Mouse (Mus musculus) liver, postnatal 0 days (tissue): ENCODE results near the gene Olfr372. TPM values are rescaled to one million over a fixed set of nuclear protein-coding genes. Genes with fewer than 3 reads are reported as not detected.
A peak's percentile ranks its signal among the peaks of the same experiment; 100 is the strongest.
"Not testable (repeated sequence)": the region's sequence is repeated elsewhere in the genome, so short reads cannot be mapped to it uniquely, and the experiment has no call there.

Experiments
- ATAC-seq: fragments of 200-750 bp; cut with Nextera tagmentation; 2 replicates; pipeline ENCODE4 v1.8.0; 2017; ENCODE audit warnings: mild to moderate bottlenecking, moderate library complexity
- DNase-seq: peaks from one replicate; pipeline ENCODE4 v3.0.0-alpha.2; 2016
- H3K27ac ChIP-seq: fragments of 300-500 bp; sonication (generic); 2 replicates; pipeline ENCODE4 v1.5.1; 2014; ENCODE audit warnings: antibody characterized with exemption, moderate library complexity, mild to moderate bottlenecking, low read depth
- H3K27me3 ChIP-seq: fragments of 300-500 bp; sonication (generic); 2 replicates; pipeline ENCODE4 v1.6.1; 2014; ENCODE audit warnings: low read length, control low read depth, mixed read lengths; ENCODE audit not compliant: insufficient read depth
- H3K36me3 ChIP-seq: fragments of 300-500 bp; sonication (generic); replicated peaks from 2 replicates; pipeline ENCODE4 v1.6.1; 2014; ENCODE audit warnings: mild to moderate bottlenecking, control low read depth, low read length, moderate library complexity, mixed read lengths; ENCODE audit not compliant: insufficient read depth
- H3K4me1 ChIP-seq: fragments of 300-500 bp; sonication (generic); 2 replicates; pipeline ENCODE4 v1.6.1; 2014; ENCODE audit warnings: antibody characterized with exemption, mild to moderate bottlenecking, control low read depth; ENCODE audit not compliant: insufficient read depth
- H3K4me2 ChIP-seq: fragments of 300-500 bp; sonication (generic); 2 replicates; pipeline ENCODE4 v1.6.1; 2014; ENCODE audit warnings: low read depth, mild to moderate bottlenecking, low read length, moderate library complexity, mixed read lengths
- H3K4me3 ChIP-seq: fragments of 300-500 bp; sonication (generic); 2 replicates; pipeline ENCODE4 v1.5.1; 2014; ENCODE audit warnings: low read depth, low read length
- H3K9ac ChIP-seq: fragments of 300-500 bp; sonication (generic); replicated peaks from 2 replicates; pipeline ENCODE4 v1.6.1; 2014; ENCODE audit warnings: mild to moderate bottlenecking, moderate library complexity
- H3K9me3 ChIP-seq: fragments of 300-500 bp; sonication (generic); 2 replicates; pipeline ENCODE4 v1.6.1; 2016; ENCODE audit warnings: mild to moderate bottlenecking, control low read depth, low read length, mixed read lengths
- CTCF ChIP-seq: sonication (generic); IDR thresholded peaks from 2 replicates; pipeline ENCODE4 v1.5.1; 2016; ENCODE audit warnings: antibody characterized with exemption, low read depth
- EP300 ChIP-seq: IDR thresholded peaks from 2 replicates; pipeline ENCODE4 v1.6.1; 2016; ENCODE audit warnings: antibody characterized with exemption, low read depth, mild to moderate bottlenecking
- WGBS: fragments of 180-500 bp; shearing (Covaris S2); extraction: QIAGEN DNeasy Blood & Tissue Kit; methylation state at CpG from one replicate; pipeline ENCODE4 v1.1.7; 2014; ENCODE audit not compliant: insufficient replicate concordance; 5-methylcytosine and 5-hydroxymethylcytosine counted together
- polyA plus RNA-seq: library from polyadenylated mRNA; unstranded; fragments of >200 nt; fragmentation: Nextera tagmentation; extraction: Ambion mirVana; gene quantifications from 2 replicates; pipeline ENCODE4 v1.2.1, GENCODE M21; 2015

Gene Olfr372
- polyA plus RNA-seq, 1 experiment from 2014 or later: not detected

DNA sequence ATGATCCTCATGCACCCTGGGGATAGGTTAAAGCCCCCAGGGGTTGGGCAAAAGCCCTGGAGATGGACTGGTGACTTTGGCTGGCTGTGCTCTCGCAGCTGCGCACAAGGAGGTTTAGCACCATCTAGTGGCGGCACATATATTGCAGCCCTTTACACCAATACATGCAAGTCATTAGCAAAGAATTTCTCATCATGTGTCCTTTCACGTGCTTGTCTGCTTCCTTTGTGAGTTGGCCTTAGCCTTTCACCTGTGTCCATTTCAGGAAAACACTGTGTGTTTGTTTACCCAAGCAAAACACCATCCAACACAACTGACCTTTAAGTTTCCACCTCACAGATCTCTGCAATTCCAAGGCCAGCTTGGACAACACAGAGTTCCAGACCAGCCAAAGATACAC is 8.1 kb upstream of the Olfr372 start:
- not testable (repeated sequence) for H3K36me3 ChIP-seq, H3K27me3 ChIP-seq, H3K4me3 ChIP-seq, H3K4me1 ChIP-seq, H3K27ac ChIP-seq, H3K4me2 ChIP-seq, DNase-seq, H3K9ac ChIP-seq, H3K9me3 ChIP-seq
- TF ChIP-seq CTCF: peak; percentile 54
- peak; percentile 80 for ATAC-seq
- WGBS: 32% methylated on average over 4 of the region's 4 CpGs

DNA sequence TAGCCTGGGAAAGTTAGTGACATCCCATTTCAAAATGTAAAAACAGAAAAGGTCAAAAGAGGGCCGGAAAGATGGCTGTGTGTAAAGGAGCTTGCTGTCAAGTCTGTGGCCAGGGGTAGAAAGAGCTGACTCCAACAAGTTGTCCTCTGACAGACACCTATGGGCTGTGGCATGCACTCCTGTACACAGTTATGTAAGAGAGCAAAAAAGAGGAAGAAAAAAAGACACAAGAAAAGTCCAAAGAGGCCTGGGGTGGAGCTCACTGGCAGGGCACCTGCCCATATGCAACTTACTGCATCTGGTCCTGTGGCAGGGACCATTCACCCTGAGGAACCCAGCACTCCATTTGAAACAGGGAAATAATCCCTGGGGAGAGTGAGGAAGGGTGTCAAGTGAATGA is 1.5 kb downstream of the Olfr372 start:
- no peak overlapping the region for H3K4me2 ChIP-seq
- WGBS: 50% methylated on average over 1 of the region's 1 CpGs
- H3K27me3 ChIP-seq: no peaks in the 10 kb centered on the region
- no peak overlapping the region for H3K9ac ChIP-seq
- H3K4me1 ChIP-seq: no peaks in the 10 kb centered on the region
- no peaks in the 10 kb centered on the region for H3K9me3 ChIP-seq
- no peak overlapping the region for H3K4me3 ChIP-seq
- no peak overlapping the region for H3K27ac ChIP-seq
- TF ChIP-seq CTCF (no peak), EP300 (no peak)
- H3K36me3 ChIP-seq: no peaks in the 10 kb centered on the region
- ATAC-seq (no peak), DNase-seq (no peak)

DNA sequence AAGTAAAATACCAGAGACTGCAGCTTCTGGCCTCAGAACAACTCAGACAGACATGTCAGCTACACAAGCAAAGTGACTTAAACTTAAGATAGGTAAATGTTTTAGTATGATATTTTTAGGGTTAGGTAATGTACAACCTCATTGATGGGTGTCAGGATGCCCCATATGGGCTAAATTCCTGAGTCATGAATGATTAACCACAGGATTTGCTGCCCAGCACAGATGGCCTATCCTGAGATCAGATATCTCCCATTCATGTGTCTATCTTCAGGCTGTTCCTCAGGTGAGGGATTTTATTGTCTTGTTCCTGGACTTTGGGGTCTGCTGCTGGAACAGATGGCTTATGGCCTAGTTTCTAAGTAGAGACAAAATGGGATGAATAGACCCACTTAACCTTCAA is 13.6 kb downstream of the Olfr372 start:
- H3K4me2 ChIP-seq, H3K36me3 ChIP-seq, H3K27me3 ChIP-seq, H3K9ac ChIP-seq, H3K4me1 ChIP-seq, ATAC-seq, H3K9me3 ChIP-seq, DNase-seq, H3K27ac ChIP-seq, H3K4me3 ChIP-seq: not testable (repeated sequence)

DNA sequence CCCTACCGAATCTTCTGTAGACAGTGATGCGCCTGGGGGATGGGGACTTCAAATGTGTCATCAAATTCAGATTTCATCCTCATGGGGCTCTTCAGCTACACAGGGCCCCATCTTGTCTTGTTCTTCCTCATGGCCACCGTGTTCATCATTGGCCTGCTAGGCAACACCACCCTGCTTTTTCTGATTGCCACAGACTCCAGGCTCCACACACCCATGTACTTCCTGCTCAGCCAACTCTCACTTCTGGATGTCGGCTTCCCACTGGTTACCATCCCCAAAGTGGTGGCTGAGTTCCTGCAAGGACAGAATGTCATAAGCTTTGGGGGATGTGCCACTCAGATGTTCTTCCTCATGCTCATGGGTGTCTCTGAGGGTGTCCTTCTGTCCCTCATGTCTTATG is 16.6 kb downstream of the Olfr372 start:
- not testable (repeated sequence) for H3K9me3 ChIP-seq, H3K4me3 ChIP-seq, H3K27ac ChIP-seq, ATAC-seq, H3K27me3 ChIP-seq, H3K9ac ChIP-seq, DNase-seq, H3K4me2 ChIP-seq, H3K4me1 ChIP-seq, H3K36me3 ChIP-seq
- 58% methylated on average over 3 of the region's 4 CpGs for WGBS

DNA sequence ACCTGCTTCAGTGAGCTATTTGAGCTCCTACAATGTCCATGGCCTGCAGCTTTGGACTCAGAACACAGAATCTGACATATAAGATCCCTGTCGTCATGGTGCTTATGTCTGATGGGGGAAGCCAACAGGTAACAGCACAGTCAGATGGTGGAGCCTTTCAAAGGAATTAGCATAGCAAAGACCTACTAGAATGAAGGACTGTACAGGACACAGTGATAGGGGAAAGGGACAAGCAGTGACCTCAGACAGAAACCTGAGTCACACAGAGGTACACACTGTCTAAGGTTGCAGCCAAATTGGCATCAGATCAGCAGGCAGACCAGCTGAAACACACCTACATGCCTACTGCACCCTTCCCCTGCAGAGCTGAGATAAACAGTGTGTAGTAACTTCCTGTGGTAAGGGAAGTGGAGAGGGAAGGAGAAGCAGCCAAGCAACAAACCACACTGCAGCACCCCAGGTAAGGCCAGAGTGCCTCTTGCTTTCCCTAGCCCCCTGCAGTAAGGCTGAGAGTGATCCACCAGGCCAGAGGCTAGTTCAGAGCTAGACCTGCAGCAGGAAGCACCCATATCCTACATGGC is 25.9 kb downstream of the Olfr372 start:
- not testable (repeated sequence) for H3K4me3 ChIP-seq, H3K36me3 ChIP-seq, H3K27me3 ChIP-seq, DNase-seq, H3K9ac ChIP-seq, H3K9me3 ChIP-seq, H3K4me1 ChIP-seq, H3K4me2 ChIP-seq
- peak overlapping the region; percentile 11; the same call in 1 of the 2 replicates for H3K27ac ChIP-seq
- ATAC-seq: peak; percentile 15; the same call in 1 of the 2 replicates
- 65% methylated on average over 1 of the region's 1 CpGs for WGBS

DNA sequence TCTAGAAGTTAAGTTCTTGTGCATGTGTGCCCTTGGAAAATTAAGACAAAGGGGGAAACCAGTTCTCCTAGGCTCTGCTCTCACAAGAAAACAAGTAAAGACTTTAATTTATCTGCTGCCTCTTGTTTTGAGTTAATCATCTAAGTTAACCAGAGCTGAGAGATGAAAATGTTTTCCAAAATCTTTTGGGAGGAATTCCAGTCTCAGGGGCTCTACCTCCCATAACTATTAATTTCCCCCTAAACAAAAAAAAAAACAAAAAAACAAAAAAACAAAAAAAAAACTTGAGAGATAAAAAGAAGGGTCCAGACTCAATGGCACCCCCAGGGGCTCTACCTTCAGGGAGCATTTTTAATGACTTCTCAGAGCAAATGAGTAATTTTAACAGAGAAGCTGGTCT is 41.9 kb downstream of the Olfr372 start, which contains the start of gene Olfr373:
Gene Olfr373, plus strand, starts transcription at position 301 of the 400 bp plus-strand sequence.
- H3K9ac ChIP-seq, H3K27me3 ChIP-seq, H3K4me1 ChIP-seq, H3K27ac ChIP-seq, H3K4me3 ChIP-seq, DNase-seq, H3K9me3 ChIP-seq, H3K4me2 ChIP-seq, ATAC-seq, H3K36me3 ChIP-seq: not testable (repeated sequence)

DNA sequence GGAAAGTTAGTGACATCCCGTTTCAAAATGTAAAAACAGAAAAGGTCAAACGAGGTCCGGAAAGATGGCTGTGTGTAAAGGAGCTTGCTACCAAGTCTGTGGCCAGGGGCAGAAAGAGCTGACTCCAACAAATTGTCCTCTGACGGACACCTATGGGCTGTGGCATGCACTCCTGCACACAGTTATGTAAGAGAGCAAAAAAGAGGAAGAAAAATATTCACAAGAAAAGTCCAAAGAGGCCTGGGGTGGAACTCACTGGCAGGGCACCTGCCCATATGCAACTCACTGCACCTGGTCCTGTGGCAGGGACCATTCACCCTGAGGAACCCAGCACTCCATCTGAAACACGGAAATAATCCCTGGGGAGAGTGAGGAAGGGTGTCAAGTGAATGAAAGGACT is 43.7 kb downstream of the Olfr372 start:
- Histone ChIP-seq H3K4me2 (no peak overlapping the region), H3K36me3 (no peaks in the 10 kb centered on the region), H3K4me3 (no peak overlapping the region), H3K27ac (no peak overlapping the region), H3K9ac (no peak overlapping the region), H3K9me3 (no peaks in the 10 kb centered on the region), H3K4me1 (no peaks in the 10 kb centered on the region), H3K27me3 (no peaks in the 10 kb centered on the region)
- no peak for ATAC-seq
- TF ChIP-seq CTCF (no peak), EP300 (no peak)
- no peak for DNase-seq
- WGBS: 44% methylated on average over 5 of the region's 5 CpGs

DNA sequence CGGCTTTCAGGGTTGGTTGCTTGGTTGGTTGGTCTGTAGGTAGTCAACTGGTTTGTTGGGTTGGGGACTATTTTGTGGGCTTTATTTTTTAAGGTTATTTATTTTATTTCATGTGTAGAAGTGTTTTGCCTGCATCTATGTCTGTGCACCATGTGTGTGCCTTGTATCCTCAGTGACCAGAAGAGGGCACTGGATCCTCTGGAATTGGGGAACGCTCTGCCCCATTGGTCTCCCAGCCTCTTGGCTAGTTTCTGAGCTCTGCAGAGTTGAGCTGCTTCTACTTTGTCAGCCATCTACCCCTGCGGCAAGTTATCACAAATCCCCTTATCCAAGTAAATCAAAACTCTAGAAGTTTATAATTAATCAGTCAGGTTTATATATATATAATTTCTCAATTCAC is 46.6 kb downstream of the Olfr372 start:
- H3K9ac ChIP-seq, H3K27ac ChIP-seq, H3K4me2 ChIP-seq, H3K4me3 ChIP-seq, H3K9me3 ChIP-seq, H3K4me1 ChIP-seq, ATAC-seq, H3K36me3 ChIP-seq, H3K27me3 ChIP-seq, DNase-seq: not testable (repeated sequence)
- WGBS: 78% methylated on average over 3 of the region's 3 CpGs

DNA sequence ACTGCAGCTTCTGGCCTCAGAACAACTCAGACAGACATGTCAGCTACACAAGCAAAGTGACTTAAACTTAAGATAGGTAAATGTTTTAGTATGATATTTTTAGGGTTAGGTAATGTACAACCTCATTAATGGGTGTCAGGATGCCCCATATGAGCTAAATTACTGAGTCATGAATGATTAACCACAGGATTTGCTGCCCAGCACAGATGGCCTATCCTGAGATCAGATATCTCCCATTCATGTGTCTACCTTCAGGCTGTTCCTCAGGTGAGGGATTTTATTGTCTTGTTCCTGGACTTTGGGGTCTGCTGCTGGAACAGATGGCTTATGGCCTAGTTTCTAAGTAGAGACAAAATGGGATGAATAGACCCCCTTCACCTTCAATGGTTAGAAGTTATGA is 55.7 kb downstream of the Olfr372 start:
- not testable (repeated sequence) for ATAC-seq, H3K4me3 ChIP-seq, H3K9me3 ChIP-seq, H3K27me3 ChIP-seq, H3K36me3 ChIP-seq, H3K4me1 ChIP-seq, H3K27ac ChIP-seq, DNase-seq, H3K4me2 ChIP-seq, H3K9ac ChIP-seq
